ENCODE assay signal across 16 mouse cellular contexts in the genomic region with DNA sequence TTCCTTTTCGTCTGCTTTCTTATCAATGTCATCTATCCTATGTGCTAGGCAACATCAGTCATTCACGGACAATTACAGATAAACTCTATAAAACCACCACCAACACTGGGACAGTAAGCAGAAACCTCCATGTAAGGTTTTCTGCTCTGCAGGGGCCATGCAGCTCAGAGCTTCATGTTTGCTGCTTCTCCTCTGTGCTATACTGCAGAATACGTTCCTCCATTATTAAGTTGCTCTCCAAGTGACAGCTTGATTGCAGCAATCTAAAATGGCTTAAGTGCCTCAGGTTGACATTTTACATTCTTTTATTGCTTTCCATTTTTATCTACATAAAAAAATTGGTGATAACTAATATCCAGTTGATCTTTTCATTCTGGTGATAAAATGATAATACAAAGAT.
DNase-seq lines count a peak whose midpoint lies in the region; ATAC-seq lines count a peak whose summit lies in the region.
"Had no signal": no experiment of that assay in that cellular context is flagged by ENCODE, and none has a peak within 500 bp of the region (broad histone marks: within the 10 kb centered on the region; RNA-seq: fewer than 3 reads in every experiment).

No protein-coding gene starts in this region.

- no peak for DNase-seq in forebrain, embryonic 10.5 days (ENCODE audit: extremely low spot score, low spot score)
- DNase-seq in midbrain, embryonic 11.5 days (ENCODE audit: low spot score, missing footprints) = peak; percentile 31
- no peak for DNase-seq in midbrain, embryonic 10.5 days (ENCODE audit: low spot score)
- DNase-seq in urinary bladder, postnatal 25 days (ENCODE audit: low spot score) = no peak
- DNase-seq: adrenal gland, adult 2 months; adrenal gland, postnatal 10 days; adrenal gland, postnatal 25 days; cerebellum, adult 11-12 months; cerebellum, adult 2 months; cerebellum, adult 9-10 months; cerebellum, postnatal 10 days; cerebellum, postnatal 25 days had no signal

- no peaks in the 10 kb centered on the region for H3K36me3 ChIP-seq in forebrain, embryonic 16.5 days (ENCODE audit: control insufficient read depth, insufficient read depth)
- H3K36me3 ChIP-seq in forebrain, embryonic 10.5 days (replicated peaks) = no peaks in the 10 kb centered on the region
- no peaks in the 10 kb centered on the region for H3K36me3 ChIP-seq in midbrain, embryonic 11.5 days (ENCODE audit: control insufficient read depth, insufficient read depth, low read length)
- H3K36me3 ChIP-seq in midbrain, embryonic 10.5 days = no peaks in the 10 kb centered on the region
- H3K36me3 ChIP-seq: embryonic facial prominence, embryonic 10.5 days; embryonic facial prominence, embryonic 12.5 days had no signal

- no peaks in the 10 kb centered on the region for H3K9me3 ChIP-seq in forebrain, embryonic 16.5 days (ENCODE audit: control insufficient read depth, low read length)
- no peaks in the 10 kb centered on the region for H3K9me3 ChIP-seq in forebrain, embryonic 10.5 days
- H3K9me3 ChIP-seq in midbrain, embryonic 11.5 days (ENCODE audit: control insufficient read depth, low read length) = no peaks in the 10 kb centered on the region
- H3K9me3 ChIP-seq in midbrain, embryonic 10.5 days (replicated peaks) = no peaks in the 10 kb centered on the region
- H3K9me3 ChIP-seq: embryonic facial prominence, embryonic 10.5 days; embryonic facial prominence, embryonic 12.5 days; forebrain, embryonic 13.5 days had no signal

- peak; percentile 74 for ATAC-seq in forebrain, embryonic 16.5 days
- no peak for ATAC-seq in midbrain, embryonic 11.5 days (ENCODE audit: low FRiP score)
- ATAC-seq: forebrain, embryonic 13.5 days had no signal

- no peak overlapping the region for H3K9ac ChIP-seq in forebrain, embryonic 16.5 days (replicated peaks; ENCODE audit: low read depth, low read length)
- no peak overlapping the region for H3K9ac ChIP-seq in midbrain, embryonic 11.5 days (ENCODE audit: low read length)
- H3K9ac ChIP-seq: embryonic facial prominence, embryonic 12.5 days; forebrain, embryonic 13.5 days had no signal

- H3K4me2 ChIP-seq in forebrain, embryonic 16.5 days (ENCODE audit: low read length) = no peak overlapping the region
- H3K4me2 ChIP-seq in midbrain, embryonic 11.5 days = no peak overlapping the region
- H3K4me2 ChIP-seq: embryonic facial prominence, embryonic 12.5 days; forebrain, embryonic 13.5 days had no signal

- WGBS in forebrain, embryonic 16.5 days = 77% methylated on average over 3 of the region's 3 CpGs
- WGBS in forebrain, embryonic 10.5 days = 91% methylated on average over 3 of the region's 3 CpGs
- 88% methylated on average over 3 of the region's 3 CpGs for WGBS in midbrain, embryonic 11.5 days
- 87% methylated on average over 3 of the region's 3 CpGs for WGBS in midbrain, embryonic 10.5 days

- no peaks in the 10 kb centered on the region for H3K27me3 ChIP-seq in forebrain, embryonic 16.5 days (replicated peaks; ENCODE audit: control insufficient read depth, insufficient read depth, low read length)
- H3K27me3 ChIP-seq in forebrain, embryonic 10.5 days (ENCODE audit: poor library complexity, severe bottlenecking) = no peaks in the 10 kb centered on the region
- no peaks in the 10 kb centered on the region for H3K27me3 ChIP-seq in midbrain, embryonic 11.5 days (ENCODE audit: control insufficient read depth, insufficient read depth, low read length)
- no peaks in the 10 kb centered on the region for H3K27me3 ChIP-seq in midbrain, embryonic 10.5 days (ENCODE audit: low read depth, poor library complexity, severe bottlenecking)
- H3K27me3 ChIP-seq: embryonic facial prominence, embryonic 12.5 days; forebrain, embryonic 13.5 days had no signal

- H3K4me3 ChIP-seq in forebrain, embryonic 16.5 days (replicated peaks; ENCODE audit: low read length) = no peak overlapping the region
- no peak overlapping the region for H3K4me3 ChIP-seq in forebrain, embryonic 10.5 days
- H3K4me3 ChIP-seq in midbrain, embryonic 11.5 days (ENCODE audit: low read depth, low read length) = no peak overlapping the region
- no peak overlapping the region for H3K4me3 ChIP-seq in midbrain, embryonic 10.5 days
- H3K4me3 ChIP-seq: embryonic facial prominence, embryonic 10.5 days; embryonic facial prominence, embryonic 12.5 days; forebrain, embryonic 13.5 days had no signal

- H3K4me1 ChIP-seq in forebrain, embryonic 16.5 days (replicated peaks; ENCODE audit: control insufficient read depth, insufficient read depth, low read length) = no peaks in the 10 kb centered on the region
- no peaks in the 10 kb centered on the region for H3K4me1 ChIP-seq in forebrain, embryonic 10.5 days
- no peaks in the 10 kb centered on the region for H3K4me1 ChIP-seq in midbrain, embryonic 11.5 days (ENCODE audit: control insufficient read depth, insufficient read depth, low read length)
- H3K4me1 ChIP-seq in midbrain, embryonic 10.5 days = no peaks in the 10 kb centered on the region
- H3K4me1 ChIP-seq: embryonic facial prominence, embryonic 10.5 days; embryonic facial prominence, embryonic 12.5 days; forebrain, embryonic 13.5 days had no signal

- H3K27ac ChIP-seq in forebrain, embryonic 16.5 days (ENCODE audit: low read length) = no peak overlapping the region
- no peak overlapping the region for H3K27ac ChIP-seq in forebrain, embryonic 10.5 days
- no peak overlapping the region for H3K27ac ChIP-seq in midbrain, embryonic 11.5 days (ENCODE audit: low read depth, low read length)
- no peak overlapping the region for H3K27ac ChIP-seq in midbrain, embryonic 10.5 days (replicated peaks)
- H3K27ac ChIP-seq: embryonic facial prominence, embryonic 10.5 days; embryonic facial prominence, embryonic 12.5 days; forebrain, embryonic 13.5 days had no signal
